Mouse (Mus musculus) olfactory bulb, adult 2 months (tissue): ENCODE data around the gene Iqcf1. TPM values are rescaled to one million over a fixed set of nuclear protein-coding genes. Genes with fewer than 3 reads are reported as not detected.

Source experiments
- H3K27ac ChIP-seq: fragments of 200-500 bp; 2 replicates; pipeline ENCODE4 v1.5.1; 2012; ENCODE audit warnings: low read depth, low read length; ENCODE audit not compliant: insufficient read depth
- H3K4me1 ChIP-seq: fragments of 200-500 bp; 2 replicates; pipeline ENCODE4 v1.6.1; 2012; ENCODE audit warnings: low read length; ENCODE audit not compliant: control insufficient read depth, insufficient read depth
- H3K4me3 ChIP-seq: fragments of 200-500 bp; 2 replicates; pipeline ENCODE4 v1.5.1; 2012; ENCODE audit warnings: mild to moderate bottlenecking, low read depth, low read length, moderate library complexity; ENCODE audit not compliant: insufficient read depth
- CTCF ChIP-seq: fragments of 200-500 bp; IDR thresholded peaks from 2 replicates; pipeline ENCODE4 v1.5.1; 2012; ENCODE audit warnings: low read depth, mild to moderate bottlenecking, low read length, moderate library complexity; ENCODE audit not compliant: insufficient read depth
- POLR2A ChIP-seq: fragments of 200-500 bp; IDR thresholded peaks from 2 replicates; pipeline ENCODE4 v1.6.1; 2012; ENCODE audit warnings: mild to moderate bottlenecking, low read depth, low read length, moderate library complexity; ENCODE audit not compliant: insufficient read depth
- WGBS: fragments of 180-500 bp; shearing (Covaris S2); methylation state at CpG from one replicate; pipeline ENCODE4 v1.1.7; 2018; 5-methylcytosine and 5-hydroxymethylcytosine counted together
- polyA plus RNA-seq: library from polyadenylated mRNA; stranded (reverse); fragments of >200 nt; gene quantifications from 2 replicates; pipeline ENCODE4 v1.2.4, GENCODE M21; 2012; ENCODE audit warnings: low replicate concordance; ENCODE audit not compliant: missing spikeins, insufficient read depth, insufficient read length

Iqcf1 gene
- polyA plus RNA-seq, 1 experiment, result not detected

DNA sequence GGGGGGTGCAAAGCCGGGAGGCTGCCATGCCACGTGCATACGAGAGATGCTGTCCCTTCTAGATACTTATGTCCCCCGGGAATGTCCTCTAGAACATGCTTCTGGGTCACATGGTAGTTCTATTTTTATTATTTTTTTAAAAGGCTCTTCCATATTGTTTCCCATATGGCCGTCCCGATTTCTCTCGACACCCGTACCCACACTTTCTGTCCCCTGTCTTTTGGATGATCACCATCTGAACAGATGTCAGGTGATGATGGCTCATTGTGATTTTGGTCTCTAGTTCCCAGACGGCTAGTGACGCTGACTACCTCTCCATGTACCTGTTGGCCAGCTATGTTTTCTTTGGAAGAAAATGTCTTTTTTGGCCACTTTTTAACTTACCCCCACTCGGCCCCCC lies 35.2 kb downstream of the Iqcf1 start:
- TF ChIP-seq CTCF (no peak), POLR2A (no peak)
- 90% methylated on average over 11 of the region's 11 CpGs for WGBS
- Histone ChIP-seq H3K27ac (no peak overlapping the region), H3K4me3 (no peak overlapping the region), H3K4me1 (no peaks in the 10 kb centered on the region)

Other genes starting within 250 kb of the Iqcf1 start
- not detected in 2 replicates for gene Poc1a, start 218.9 kb upstream of the Iqcf1 start, polyA plus RNA-seq
- not detected in 2 replicates for gene Dusp7, start 131.3 kb upstream of the Iqcf1 start, polyA plus RNA-seq
- not detected in 2 replicates for gene Rpl29, start 70.5 kb upstream of the Iqcf1 start, polyA plus RNA-seq
- gene Acy1, start 61.6 kb upstream of the Iqcf1 start, polyA plus RNA-seq, result not detected in 2 replicates
- not detected in 2 replicates for gene Abhd14b, start 52.5 kb upstream of the Iqcf1 start, polyA plus RNA-seq
- gene Abhd14a, start 52.3 kb upstream of the Iqcf1 start, polyA plus RNA-seq, result not detected in 2 replicates
- gene Pcbp4, start 46.7 kb upstream of the Iqcf1 start, polyA plus RNA-seq, result not detected in 2 replicates
- not detected in 2 replicates for gene Gpr62, start 34.0 kb upstream of the Iqcf1 start, polyA plus RNA-seq
- gene Rrp9, start 24.0 kb upstream of the Iqcf1 start, polyA plus RNA-seq, result not detected in 2 replicates
- gene Parp3, start 23.0 kb upstream of the Iqcf1 start, polyA plus RNA-seq, result not detected in 2 replicates
- gene Iqcf5, start 14.6 kb downstream of the Iqcf1 start, polyA plus RNA-seq, result not detected in 2 replicates
- gene Iqcf3, start 61.7 kb downstream of the Iqcf1 start, polyA plus RNA-seq, result not detected in 2 replicates
- not detected in 2 replicates for gene Iqcf4, start 71.0 kb downstream of the Iqcf1 start, polyA plus RNA-seq
- not detected in 2 replicates for gene Iqcf6, start 126.6 kb downstream of the Iqcf1 start, polyA plus RNA-seq
- gene Grm2, start 156.1 kb downstream of the Iqcf1 start, polyA plus RNA-seq, result not detected in 2 replicates
- gene Tex264, start 186.0 kb downstream of the Iqcf1 start, polyA plus RNA-seq, result not detected in 2 replicates